Mouse (Mus musculus): ENCODE results near the gene Gm3298.
"Not testable (repeated sequence)": the region's sequence is repeated elsewhere in the genome, so short reads cannot be mapped to it uniquely, and the experiment has no call there.

- TF ChIP-seq CTCF (IDR thresholded peaks at IDR 0.05; ENCODE audit: insufficient read depth, low read length); POLR2A (IDR thresholded peaks at IDR 0.05; ENCODE audit: borderline replicate concordance, extremely low read depth, low read depth, low read length): not testable (repeated sequence)
Observed at GRCm38 (mm10) chr14:5015591-5015990, at the start of gene Gm3298.
